Mouse (Mus musculus): Measurements from ENCODE around the gene Rad21l.
"Not testable (repeated sequence)": the region's sequence is repeated elsewhere in the genome, so short reads cannot be mapped to it uniquely, and the experiment has no call there.

Gene Rad21l

GRCm38 (mm10) chr2:151628011-151628410 is 40.3 kb downstream of the Rad21l start:
- no peak for DNase-seq

- no peak for DNase-seq
These were observed 42.0 kb downstream of the Rad21l start for GRCm38 (mm10) chr2:151626296-151626695.

GRCm38 (mm10) chr2:151623776-151624175 is 44.6 kb downstream of the Rad21l start:
- DNase-seq = no peak

GRCm38 (mm10) chr2:151616551-151617329 is 51.6 kb downstream of the Rad21l start:
- no peak for DNase-seq

- not testable (repeated sequence) for DNase-seq
These were observed 52.6 kb downstream of the Rad21l start for GRCm38 (mm10) chr2:151615779-151616178.

- DNase-seq = no peak
These were observed 58.4 kb downstream of the Rad21l start for GRCm38 (mm10) chr2:151609974-151610373.

GRCm38 (mm10) chr2:151608435-151608834 is 59.9 kb downstream of the Rad21l start:
- no peak for DNase-seq

GRCm38 (mm10) chr2:151605437-151605987 is 62.8 kb downstream of the Rad21l start:
- DNase-seq = peak; percentile 25

- DNase-seq = no peak
These were observed 64.7 kb downstream of the Rad21l start for GRCm38 (mm10) chr2:151603630-151604029.

- no peak for DNase-seq
These were observed 66.2 kb downstream of the Rad21l start for GRCm38 (mm10) chr2:151602106-151602505.

GRCm38 (mm10) chr2:151598068-151598467 is 70.3 kb downstream of the Rad21l start:
- DNase-seq = no peak
